Mouse (Mus musculus): Measurements from ENCODE around the gene Ak5.

DNA sequence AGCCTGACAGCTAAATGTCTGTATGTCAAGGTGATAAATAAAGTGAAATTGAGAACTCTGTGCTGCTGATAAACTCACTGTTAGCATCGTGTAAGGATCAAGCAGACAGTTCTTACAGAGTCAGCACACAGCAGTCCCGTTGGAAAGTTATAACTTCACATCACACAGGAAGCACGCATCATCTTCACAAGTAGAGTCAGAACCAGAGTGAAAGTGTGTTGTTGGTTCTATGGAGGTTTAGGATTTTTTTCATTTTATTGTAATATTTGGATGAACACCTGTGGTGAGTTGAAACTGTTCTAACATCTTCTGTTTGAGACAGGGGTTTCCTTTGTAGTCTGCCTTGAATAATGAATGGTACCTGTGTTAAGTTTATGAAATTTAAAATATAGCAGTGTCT lies 224.0 kb downstream of the Ak5 start:
- no peak for TF ChIP-seq CTCF (IDR thresholded peaks at IDR 0.05; ENCODE audit: control insufficient read depth, insufficient read depth, low read length)
- no peak for TF ChIP-seq POLR2A (IDR thresholded peaks at IDR 0.05; ENCODE audit: borderline replicate concordance, control insufficient read depth, low read depth, low read length)
